Mouse (Mus musculus): ENCODE measurements around the gene Cd9.

Cd9 gene

GRCm38 (mm10) chr6:125433704-125434447 lies 60.7 kb downstream of the Cd9 start:
- DNase-seq (ENCODE audit: low read depth) = peak; percentile 21

GRCm38 (mm10) chr6:125433257-125433656 lies 61.3 kb downstream of the Cd9 start:
- DNase-seq (ENCODE audit: low read depth) = no peak

GRCm38 (mm10) chr6:125432522-125432921 lies 62.1 kb downstream of the Cd9 start:
- no peak for DNase-seq (ENCODE audit: low read depth)

GRCm38 (mm10) chr6:125430982-125431381 lies 63.6 kb downstream of the Cd9 start:
- DNase-seq (ENCODE audit: low read depth) = no peak

GRCm38 (mm10) chr6:125430358-125430958 lies 64.1 kb downstream of the Cd9 start:
- DNase-seq (ENCODE audit: low read depth) = no peak

- no peak for DNase-seq (ENCODE audit: low read depth)
These were observed 64.8 kb downstream of the Cd9 start for GRCm38 (mm10) chr6:125429741-125430140.

GRCm38 (mm10) chr6:125426383-125427360 lies 67.9 kb downstream of the Cd9 start:
- DNase-seq (ENCODE audit: low read depth) = peak; percentile 90

- DNase-seq (ENCODE audit: low read depth) = peak; percentile 66
These were observed 69.1 kb downstream of the Cd9 start for GRCm38 (mm10) chr6:125425205-125426090.

- no peak for DNase-seq (ENCODE audit: low read depth)
These were observed 70.4 kb downstream of the Cd9 start for GRCm38 (mm10) chr6:125424156-125424555.

GRCm38 (mm10) chr6:125423507-125423906 lies 71.1 kb downstream of the Cd9 start:
- DNase-seq (ENCODE audit: low read depth) = no peak

GRCm38 (mm10) chr6:125423099-125423498 lies 71.5 kb downstream of the Cd9 start:
- DNase-seq (ENCODE audit: low read depth) = no peak

GRCm38 (mm10) chr6:125422051-125422822 lies 72.4 kb downstream of the Cd9 start:
- peak; percentile 92 for DNase-seq (ENCODE audit: low read depth)

- no peak for DNase-seq (ENCODE audit: low read depth)
These were observed 74.0 kb downstream of the Cd9 start for GRCm38 (mm10) chr6:125420458-125421063.

GRCm38 (mm10) chr6:125418744-125419143 lies 75.8 kb downstream of the Cd9 start:
- peak; percentile 89 for DNase-seq (ENCODE audit: low read depth)

- no peak for DNase-seq (ENCODE audit: low read depth)
These were observed 81.3 kb downstream of the Cd9 start for GRCm38 (mm10) chr6:125413326-125413725.

- no peak for DNase-seq (ENCODE audit: low read depth)
These were observed 82.9 kb downstream of the Cd9 start for GRCm38 (mm10) chr6:125411661-125412060.

- peak; percentile 30 for DNase-seq (ENCODE audit: low read depth)
These were observed 83.5 kb downstream of the Cd9 start for GRCm38 (mm10) chr6:125410995-125411547.

- no peak for DNase-seq (ENCODE audit: low read depth)
These were observed 84.0 kb downstream of the Cd9 start for GRCm38 (mm10) chr6:125410551-125410950.
